Mouse (Mus musculus) hindbrain, postnatal 0 days (tissue): ENCODE results near the gene Gm5136. TPM values are rescaled to one million over a fixed set of nuclear protein-coding genes. Genes with fewer than 3 reads are reported as not detected.

Experiments used
- ATAC-seq: fragments of 200-750 bp; cut with Nextera tagmentation; 2 replicates; pipeline ENCODE4 v1.8.0; 2017; ENCODE audit warnings: mild to moderate bottlenecking, moderate TSS enrichment, moderate library complexity
- DNase-seq: peaks from one replicate; pipeline ENCODE4 v3.0.0-alpha.2; 2015; ENCODE audit warnings: low spot score
- H3K27ac ChIP-seq: fragments of 300-500 bp; sonication (generic); 2 replicates; pipeline ENCODE4 v1.5.1; 2014; ENCODE audit warnings: mild to moderate bottlenecking
- H3K27me3 ChIP-seq: fragments of 300-500 bp; sonication (generic); 2 replicates; pipeline ENCODE4 v1.6.1; 2014; ENCODE audit warnings: low read length, mixed read lengths; ENCODE audit not compliant: insufficient read depth
- H3K36me3 ChIP-seq: fragments of 300-500 bp; sonication (generic); 2 replicates; pipeline ENCODE4 v1.6.1; 2014; ENCODE audit warnings: low read length, mixed read lengths; ENCODE audit not compliant: insufficient read depth
- H3K4me1 ChIP-seq: fragments of 300-500 bp; sonication (generic); 2 replicates; pipeline ENCODE4 v1.6.1; 2014; ENCODE audit warnings: antibody characterized with exemption, low read length, mixed read lengths; ENCODE audit not compliant: insufficient read depth
- H3K4me2 ChIP-seq: fragments of 300-500 bp; sonication (generic); 2 replicates; pipeline ENCODE4 v1.6.1; 2014; ENCODE audit warnings: low read depth, mild to moderate bottlenecking, low read length, moderate library complexity, mixed read lengths
- H3K4me3 ChIP-seq: fragments of 300-500 bp; sonication (generic); 2 replicates; pipeline ENCODE4 v1.5.1; 2014; ENCODE audit warnings: low read length
- H3K9ac ChIP-seq: fragments of 300-500 bp; sonication (generic); replicated peaks from 2 replicates; pipeline ENCODE4 v1.6.1; 2014; ENCODE audit warnings: mild to moderate bottlenecking, low read length, moderate library complexity, mixed read lengths
- H3K9me3 ChIP-seq: fragments of 300-500 bp; sonication (generic); 2 replicates; pipeline ENCODE4 v1.6.1; 2016; ENCODE audit warnings: low read length, mixed read lengths
- CTCF ChIP-seq: IDR thresholded peaks from 2 replicates; pipeline ENCODE4 v1.5.1; 2016; ENCODE audit warnings: antibody characterized with exemption, control low read depth, low read depth
- WGBS: fragments of 180-500 bp; shearing (Covaris S2); extraction: QIAGEN DNeasy Blood & Tissue Kit; methylation state at CpG from one replicate; pipeline ENCODE4 v1.1.7; 2014; 5-methylcytosine and 5-hydroxymethylcytosine counted together
- polyA plus RNA-seq: library from polyadenylated mRNA; unstranded; fragments of >200 nt; fragmentation: Nextera tagmentation; extraction: Ambion mirVana; gene quantifications from 2 replicates; pipeline ENCODE4 v1.2.1, GENCODE M21; 2015
- total RNA-seq: library from RNA; depleted of rRNA; stranded (reverse); fragments of >200 nt; gene quantifications from 2 replicates; pipeline ENCODE4 v1.2.3, GENCODE M21; 2014

Gene Gm5136
- total and polyA plus RNA-seq, 2 experiments from 2014 or later, result 0.10 TPM; not detected in 1

DNA sequence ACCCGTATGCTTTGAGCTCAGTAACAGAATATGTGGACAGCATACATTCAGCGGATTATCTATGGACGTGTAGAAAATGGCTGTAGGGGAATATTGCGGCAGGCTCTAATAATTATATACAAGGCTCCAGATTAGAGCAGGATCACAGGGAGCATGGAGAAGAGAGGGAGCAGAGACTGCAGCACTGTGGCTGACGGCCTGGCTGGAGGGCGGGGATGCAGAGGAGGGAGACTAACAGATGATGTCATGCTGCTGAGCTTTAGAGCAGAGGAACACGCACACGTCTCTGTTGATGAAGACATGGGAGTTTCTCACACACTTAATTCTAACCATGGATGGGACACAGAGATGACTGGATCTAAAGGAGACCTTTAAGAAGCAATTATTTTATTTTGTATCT is 22.9 kb downstream of the Gm5136 start:
- no peak overlapping the region for H3K4me3 ChIP-seq
- 84% methylated on average over 8 of the region's 8 CpGs for WGBS
- H3K27ac ChIP-seq, result no peak overlapping the region
- H3K36me3 ChIP-seq, result no peaks in the 10 kb centered on the region
- no peaks in the 10 kb centered on the region for H3K9me3 ChIP-seq
- no peak for TF ChIP-seq CTCF
- no peak overlapping the region for H3K9ac ChIP-seq
- H3K4me2 ChIP-seq, result no peak overlapping the region
- no peak for ATAC-seq
- H3K27me3 ChIP-seq, result no peaks in the 10 kb centered on the region
- no peak for DNase-seq
- no peaks in the 10 kb centered on the region for H3K4me1 ChIP-seq

DNA sequence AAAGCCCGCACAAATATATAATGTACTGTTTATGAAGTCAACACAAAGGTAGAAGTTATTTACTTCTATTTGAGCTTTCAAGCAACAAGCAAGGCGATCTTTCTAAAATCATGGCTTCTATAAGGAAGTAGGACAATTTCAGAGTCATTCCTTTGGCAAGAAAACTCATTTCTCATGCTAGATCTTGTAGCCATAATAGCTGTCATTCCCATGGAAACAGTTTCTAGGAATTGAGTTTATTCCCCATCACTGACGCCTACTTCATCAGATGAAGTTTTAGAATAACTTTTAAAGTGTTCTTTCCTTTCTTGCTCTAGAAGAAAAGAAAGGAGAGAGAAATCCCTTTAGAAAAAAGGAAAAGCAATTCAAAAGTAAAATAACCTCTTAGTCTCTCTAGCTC is 31.0 kb downstream of the Gm5136 start:
- H3K27me3 ChIP-seq, result no peaks in the 10 kb centered on the region
- 80% methylated on average over 3 of the region's 3 CpGs for WGBS
- no peak overlapping the region for H3K4me3 ChIP-seq
- H3K36me3 ChIP-seq, result no peaks in the 10 kb centered on the region
- no peaks in the 10 kb centered on the region for H3K9me3 ChIP-seq
- DNase-seq (no peak), ATAC-seq (no peak)
- no peak for TF ChIP-seq CTCF
- no peak overlapping the region for H3K9ac ChIP-seq
- H3K27ac ChIP-seq, result no peak overlapping the region
- H3K4me1 ChIP-seq, result no peaks in the 10 kb centered on the region; the same call in 1 of the 2 replicates
- no peak overlapping the region for H3K4me2 ChIP-seq

DNA sequence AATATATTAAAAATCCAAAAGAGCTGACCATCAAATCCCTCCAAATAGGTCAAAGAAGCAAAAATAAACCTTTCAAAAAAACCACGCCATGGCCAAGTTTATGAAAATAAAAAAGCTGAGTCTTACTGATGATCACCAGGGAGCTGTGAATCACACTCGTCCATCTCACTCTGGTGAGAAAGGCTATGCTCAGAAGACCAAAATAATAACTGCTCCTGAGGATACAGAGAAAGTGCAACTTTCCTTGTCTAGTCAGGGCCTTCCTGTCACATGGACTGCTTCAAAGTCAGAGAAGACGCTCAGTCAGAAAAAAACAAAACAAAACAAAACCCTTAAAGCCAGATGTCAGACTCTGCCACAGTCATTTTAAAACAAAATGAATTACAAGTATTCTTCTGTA is 39.7 kb downstream of the Gm5136 start:
- no peaks in the 10 kb centered on the region for H3K9me3 ChIP-seq
- no peak for TF ChIP-seq CTCF
- H3K4me2 ChIP-seq, result no peak overlapping the region
- no peaks in the 10 kb centered on the region for H3K27me3 ChIP-seq
- H3K4me3 ChIP-seq, result no peak overlapping the region
- ATAC-seq (no peak), DNase-seq (no peak)
- 75% methylated on average over 3 of the region's 3 CpGs for WGBS
- no peak overlapping the region for H3K9ac ChIP-seq
- no peaks in the 10 kb centered on the region for H3K36me3 ChIP-seq
- H3K27ac ChIP-seq, result no peak overlapping the region
- no peaks in the 10 kb centered on the region for H3K4me1 ChIP-seq

DNA sequence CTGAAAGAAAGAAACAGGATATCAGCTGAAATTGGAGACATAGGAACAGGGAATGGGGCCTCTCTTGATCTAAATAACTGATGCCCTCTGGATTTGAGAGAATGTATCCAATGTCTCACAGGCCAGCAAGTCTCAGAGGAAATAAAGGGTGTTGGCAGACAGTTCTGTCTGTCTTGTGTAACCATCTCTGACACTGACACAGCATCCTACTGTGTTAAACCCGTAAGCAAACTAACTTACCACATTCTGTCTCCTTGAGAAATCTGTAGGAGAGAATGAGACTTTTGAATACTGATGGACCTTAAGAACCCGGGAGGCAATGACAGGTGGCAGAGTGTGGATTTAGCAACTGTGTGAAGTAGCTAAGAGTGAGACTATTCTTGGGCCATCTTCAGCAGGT is 41.7 kb downstream of the Gm5136 start:
- no peaks in the 10 kb centered on the region for H3K27me3 ChIP-seq
- no peaks in the 10 kb centered on the region for H3K4me1 ChIP-seq
- no peaks in the 10 kb centered on the region for H3K9me3 ChIP-seq
- 59% methylated on average over 2 of the region's 2 CpGs for WGBS
- no peak overlapping the region for H3K4me3 ChIP-seq
- no peak for TF ChIP-seq CTCF
- no peak overlapping the region for H3K4me2 ChIP-seq
- DNase-seq (no peak), ATAC-seq (no peak)
- no peaks in the 10 kb centered on the region for H3K36me3 ChIP-seq
- no peak overlapping the region for H3K9ac ChIP-seq
- no peak overlapping the region for H3K27ac ChIP-seq

DNA sequence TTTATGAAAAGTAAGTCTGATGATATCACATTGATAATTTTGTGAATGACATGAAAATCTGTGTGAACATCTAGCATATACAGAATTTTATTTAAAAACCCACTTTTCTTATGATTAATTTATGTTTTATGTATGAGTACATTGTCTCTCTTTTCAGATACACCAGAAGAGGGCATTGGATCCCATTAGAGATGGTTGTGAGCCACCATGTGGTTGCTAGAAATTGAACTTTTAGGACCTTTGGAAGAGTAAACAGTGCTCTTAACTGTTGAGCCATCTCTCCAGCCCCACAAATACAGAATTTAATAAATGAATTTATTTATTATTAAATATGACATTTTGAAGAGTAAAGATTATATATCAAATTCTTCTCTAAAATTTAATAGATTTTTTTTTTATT is 42.3 kb downstream of the Gm5136 start:
- Histone ChIP-seq H3K4me2 (no peak overlapping the region), H3K4me1 (no peaks in the 10 kb centered on the region), H3K27me3 (no peaks in the 10 kb centered on the region), H3K27ac (no peak overlapping the region), H3K4me3 (no peak overlapping the region), H3K9me3 (no peaks in the 10 kb centered on the region), H3K9ac (no peak overlapping the region), H3K36me3 (no peaks in the 10 kb centered on the region)
- no peak for ATAC-seq
- TF ChIP-seq CTCF, result no peak
- DNase-seq, result no peak

DNA sequence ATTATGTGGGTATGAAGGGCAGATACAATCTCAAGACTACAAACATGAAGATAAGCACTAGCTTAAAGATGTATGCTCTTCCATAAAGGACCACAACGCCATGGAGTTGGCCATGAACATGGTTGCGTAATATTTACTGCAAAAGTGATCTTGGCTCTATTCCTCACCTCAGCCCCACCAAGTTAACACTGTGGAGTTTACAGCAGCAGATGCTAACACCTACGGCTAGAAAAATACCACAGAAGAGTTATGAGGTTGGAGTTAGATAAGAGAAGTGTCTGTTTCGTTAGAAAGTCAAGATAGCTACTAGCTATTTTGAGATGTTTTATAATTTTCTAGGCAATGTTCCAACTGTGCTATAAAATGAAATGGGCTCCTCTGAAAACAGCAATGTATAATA is 43.1 kb downstream of the Gm5136 start:
- TF ChIP-seq CTCF, result no peak
- no peak overlapping the region for H3K4me2 ChIP-seq
- 90% methylated on average over 4 of the region's 4 CpGs for WGBS
- H3K27ac ChIP-seq, result no peak overlapping the region
- no peaks in the 10 kb centered on the region for H3K9me3 ChIP-seq
- H3K4me1 ChIP-seq, result no peaks in the 10 kb centered on the region
- no peak overlapping the region for H3K9ac ChIP-seq
- H3K36me3 ChIP-seq, result no peaks in the 10 kb centered on the region
- no peak overlapping the region for H3K4me3 ChIP-seq
- no peaks in the 10 kb centered on the region for H3K27me3 ChIP-seq
- DNase-seq (no peak), ATAC-seq (no peak)

DNA sequence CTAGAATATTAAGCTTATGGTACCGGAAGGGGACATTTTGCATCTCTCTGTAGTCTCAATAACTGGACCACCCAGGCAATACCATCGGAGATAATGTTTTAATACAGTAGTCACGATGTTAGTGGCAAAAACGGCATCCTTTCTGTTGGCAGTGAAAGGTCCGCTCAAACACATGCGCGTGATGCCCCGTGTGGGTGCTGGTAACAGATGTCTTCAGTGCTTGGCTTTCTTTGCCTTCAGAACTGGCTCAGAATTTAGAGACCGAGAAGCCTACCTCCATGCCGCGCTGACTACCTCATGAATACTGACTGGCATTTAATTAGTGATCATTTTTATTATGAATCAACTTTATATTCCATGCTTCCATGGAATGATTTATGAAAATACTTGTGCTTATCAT is 44.9 kb downstream of the Gm5136 start:
- no peak for ATAC-seq
- TF ChIP-seq CTCF, result no peak
- no peak overlapping the region for H3K27ac ChIP-seq
- no peak overlapping the region for H3K4me2 ChIP-seq
- H3K4me3 ChIP-seq, result no peak overlapping the region
- WGBS, result 92% methylated on average over 11 of the region's 11 CpGs
- no peak overlapping the region for H3K9ac ChIP-seq
- no peaks in the 10 kb centered on the region for H3K4me1 ChIP-seq
- no peaks in the 10 kb centered on the region for H3K36me3 ChIP-seq
- no peaks in the 10 kb centered on the region for H3K9me3 ChIP-seq
- H3K27me3 ChIP-seq, result no peaks in the 10 kb centered on the region
- no peak for DNase-seq
